In the genomic region with DNA sequence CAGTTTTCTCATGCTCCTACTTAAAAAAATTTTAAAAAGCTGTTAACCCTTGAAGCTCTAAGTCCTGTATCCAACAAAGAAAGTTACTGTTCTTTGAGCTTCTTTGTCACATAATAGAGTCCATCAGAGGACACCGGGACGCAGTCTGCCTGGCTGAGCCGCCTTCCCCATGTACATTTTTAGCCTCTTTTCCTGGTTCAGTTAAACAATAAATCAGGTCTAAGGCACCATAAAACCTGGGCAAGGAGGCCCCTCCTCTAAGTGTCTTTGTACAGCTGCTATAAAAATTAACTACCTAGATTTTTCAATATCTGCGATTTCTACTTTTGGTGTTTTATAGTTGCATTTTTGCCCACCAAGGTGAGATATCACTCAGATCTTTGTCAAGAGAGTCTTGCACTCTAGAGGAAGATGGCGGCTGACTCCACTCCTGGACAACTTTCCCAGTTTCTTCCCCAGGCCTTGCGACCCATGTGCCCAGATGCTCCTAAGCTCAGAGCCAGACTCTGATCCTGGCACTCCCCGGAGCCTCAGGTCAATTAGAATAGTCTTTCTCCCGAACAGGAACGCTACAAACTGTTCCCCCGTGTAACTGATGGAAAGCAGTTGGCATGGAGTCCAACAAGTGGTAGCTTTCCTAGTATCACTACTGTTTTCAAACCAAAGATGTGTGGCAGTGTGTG, we compare ENCODE assay signal across 17 mouse cellular contexts.
"Had no signal": no experiment of that assay in that cellular context is flagged by ENCODE, and none has a peak within 500 bp of the region (broad histone marks: within the 10 kb centered on the region; RNA-seq: fewer than 3 reads in every experiment).

No protein-coding gene starts in this region.

- H3K9me3 ChIP-seq: lung, embryonic 15.5 days; megakaryocyte, embryonic 14.5 days; midbrain, embryonic 13.5 days; midbrain, embryonic 15.5 days; neural tube, embryonic 12.5 days had no signal

- H3K36me3 ChIP-seq: lung, embryonic 15.5 days; midbrain, embryonic 13.5 days; midbrain, embryonic 15.5 days; neural tube, embryonic 12.5 days had no signal

- H3K9ac ChIP-seq: liver, postnatal 0 days; lung, embryonic 15.5 days; midbrain, embryonic 13.5 days; midbrain, embryonic 15.5 days; neural tube, embryonic 12.5 days had no signal

- ATAC-seq: liver, postnatal 0 days; lung, postnatal 0 days; midbrain, embryonic 13.5 days; midbrain, embryonic 15.5 days had no signal

- H3K4me2 ChIP-seq: lung, embryonic 15.5 days; midbrain, embryonic 11.5 days; midbrain, embryonic 13.5 days; midbrain, embryonic 15.5 days; neural tube, embryonic 12.5 days had no signal

- H3K27me3 ChIP-seq: lung, embryonic 15.5 days; megakaryocyte, embryonic 14.5 days; midbrain, embryonic 13.5 days; midbrain, embryonic 15.5 days; neural tube, embryonic 12.5 days had no signal

- H3K4me3 ChIP-seq: lung, embryonic 15.5 days; megakaryocyte, embryonic 14.5 days; midbrain, embryonic 13.5 days; midbrain, embryonic 15.5 days; neural tube, embryonic 12.5 days had no signal

- H3K4me1 ChIP-seq: midbrain, embryonic 13.5 days; midbrain, embryonic 15.5 days; neural tube, embryonic 12.5 days had no signal

- H3K27ac ChIP-seq: lung, embryonic 15.5 days; macrophage; midbrain, embryonic 13.5 days; midbrain, embryonic 15.5 days; neural tube, embryonic 12.5 days had no signal

- DNase-seq: liver, postnatal 0 days; lung, adult 2 months; lung, postnatal 14 days; lung, postnatal 36 days; right cerebral cortex, postnatal 25 days; right cerebral cortex, postnatal 4 days; thymus, adult 18-20 months; thymus, postnatal 14 days; thymus, postnatal 36 days had no signal
